ENCODE assay signal across 8 mouse cellular contexts in the genomic region with DNA sequence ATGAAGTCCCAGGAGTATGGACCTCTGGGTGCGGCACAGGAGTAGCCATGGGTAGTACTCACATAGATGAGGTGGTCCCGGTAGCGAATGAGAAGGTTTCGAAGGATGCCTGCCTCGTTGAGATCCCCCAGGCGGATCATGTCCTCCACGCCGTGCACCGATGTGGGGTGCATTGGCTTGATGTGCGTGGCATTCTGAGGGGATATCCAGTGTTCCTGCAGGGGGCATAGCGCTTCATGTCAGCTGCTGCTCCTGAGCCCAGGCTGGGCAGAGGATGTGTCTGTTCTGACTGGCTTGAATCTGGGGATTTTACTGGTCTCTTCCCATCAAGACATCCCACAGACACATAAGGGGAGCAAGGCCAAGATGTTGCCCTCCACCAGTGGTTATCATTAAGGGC. TPM values are rescaled to one million over a fixed set of nuclear protein-coding genes. Genes with fewer than 3 reads are reported as not detected.
DNase-seq lines count a peak whose midpoint lies in the region; ATAC-seq lines count a peak whose summit lies in the region.

No protein-coding gene starts in this region.

- WGBS in heart, embryonic 10.5 days = 88% methylated on average over 11 of the region's 11 CpGs
- WGBS in hindbrain, embryonic 14.5 days = 89% methylated on average over 11 of the region's 11 CpGs
- 92% methylated on average over 11 of the region's 11 CpGs for WGBS in midbrain, embryonic 11.5 days

- peak overlapping the region; percentile 90 for H3K27ac ChIP-seq in heart, embryonic 10.5 days
- peak overlapping the region; percentile 72 for H3K27ac ChIP-seq in hindbrain, embryonic 14.5 days
- H3K27ac ChIP-seq in midbrain, embryonic 11.5 days (ENCODE audit: low read depth, low read length) = no peak overlapping the region

- peaks cover 2% of the 10 kb centered on the region; the same call in 1 of the 2 replicates for H3K9me3 ChIP-seq in heart, embryonic 10.5 days
- no peaks in the 10 kb centered on the region for H3K9me3 ChIP-seq in hindbrain, embryonic 14.5 days (ENCODE audit: control insufficient read depth, low read length)
- H3K9me3 ChIP-seq in midbrain, embryonic 11.5 days (ENCODE audit: control insufficient read depth, low read length) = no peaks in the 10 kb centered on the region

- intact Hi-C loops in heart, postnatal 10 days (cut with DNase I) = no loop called here

- peak; percentile 19; the same call in 1 of the 2 replicates for ATAC-seq in hindbrain, embryonic 14.5 days (ENCODE audit: low FRiP score)
- peak; percentile 4; the same call in 1 of the 2 replicates for ATAC-seq in midbrain, embryonic 11.5 days (ENCODE audit: low FRiP score)

- no peak for DNase-seq in heart, embryonic 10.5 days (ENCODE audit: low spot score)
- no peak for DNase-seq in heart, postnatal 10 days
- peak; percentile 34 for DNase-seq in R1 (ENCODE audit: low read depth, low spot score)
- no peak for DNase-seq in hindbrain, embryonic 14.5 days (ENCODE audit: low spot score)
- no peak for DNase-seq in midbrain, embryonic 11.5 days (ENCODE audit: low spot score, missing footprints)
- DNase-seq in embryo, embryonic 9.5 days (ENCODE audit: extremely low spot score) = no peak
- no peak for DNase-seq in urinary bladder, postnatal 25 days (ENCODE audit: low spot score)
- no peak for DNase-seq in right cerebral cortex, postnatal 25 days

- 0 out of 2 replicates have a peak, but pooled peaks cover 8% of the 10 kb centered on the region for H3K27me3 ChIP-seq in heart, embryonic 10.5 days (ENCODE audit: insufficient read depth, poor library complexity, severe bottlenecking)
- no peaks in the 10 kb centered on the region for H3K27me3 ChIP-seq in hindbrain, embryonic 14.5 days (ENCODE audit: control insufficient read depth, insufficient read depth, low read length)
- no peaks in the 10 kb centered on the region for H3K27me3 ChIP-seq in midbrain, embryonic 11.5 days (ENCODE audit: control insufficient read depth, insufficient read depth, low read length)

- peak overlapping the region; percentile 53 for H3K4me2 ChIP-seq in hindbrain, embryonic 14.5 days (replicated peaks)
- H3K4me2 ChIP-seq in midbrain, embryonic 11.5 days = peak overlapping the region; percentile 43; the same call in 1 of the 2 replicates

- peak overlapping the region; percentile 66 for H3K9ac ChIP-seq in hindbrain, embryonic 14.5 days
- peak overlapping the region; percentile 68 for H3K9ac ChIP-seq in midbrain, embryonic 11.5 days (ENCODE audit: low read length)

- H3K36me3 ChIP-seq in heart, embryonic 10.5 days = peaks cover 8% of the 10 kb centered on the region
- peaks cover under 1% of the 10 kb centered on the region; the same call in 1 of the 2 replicates for H3K36me3 ChIP-seq in hindbrain, embryonic 14.5 days (replicated peaks; ENCODE audit: control insufficient read depth, insufficient read depth)
- peaks cover 3% of the 10 kb centered on the region; the same call in 1 of the 2 replicates for H3K36me3 ChIP-seq in midbrain, embryonic 11.5 days (ENCODE audit: control insufficient read depth, insufficient read depth, low read length)

- H3K4me1 ChIP-seq in heart, embryonic 10.5 days = peaks cover 37% of the 10 kb centered on the region
- H3K4me1 ChIP-seq in hindbrain, embryonic 14.5 days (replicated peaks; ENCODE audit: control insufficient read depth, insufficient read depth, low read length) = peaks cover 11% of the 10 kb centered on the region
- H3K4me1 ChIP-seq in midbrain, embryonic 11.5 days (ENCODE audit: control insufficient read depth, insufficient read depth, low read length) = peaks cover 2% of the 10 kb centered on the region; the same call in 1 of the 2 replicates

- no peak overlapping the region for H3K4me3 ChIP-seq in heart, embryonic 10.5 days
- peak overlapping the region; percentile 24; the same call in 1 of the 2 replicates for H3K4me3 ChIP-seq in hindbrain, embryonic 14.5 days (replicated peaks; ENCODE audit: low read length)
- no peak overlapping the region for H3K4me3 ChIP-seq in midbrain, embryonic 11.5 days (ENCODE audit: low read depth, low read length)

RNA-seq across cellular contexts. Expression of a gene that starts 16.8 kb away (rescaled TPM):
- polyA plus RNA-seq in heart, embryonic 10.5 days (2016; fragmentation: Nextera tagmentation; extraction: Ambion mirVana) = 16.4 and 17.3 TPM in 2 replicates
- 1 to 10 TPM; 4.2 to 4.6 TPM for total RNA-seq in heart, postnatal 10 days (2021)
- polyA plus RNA-seq in hindbrain, embryonic 14.5 days (2014; fragmentation: Nextera tagmentation; extraction: Ambion mirVana) = 20.0 and 24.3 TPM in 2 replicates
- 10.1 and 11.1 TPM in 2 replicates for polyA plus RNA-seq in midbrain, embryonic 11.5 days (2014; fragmentation: Nextera tagmentation; extraction: Ambion mirVana)

RNA-seq across cellular contexts. Expression of a gene that starts 42.8 kb away (rescaled TPM):
- polyA plus RNA-seq in heart, embryonic 10.5 days (2016; fragmentation: Nextera tagmentation; extraction: Ambion mirVana) = 0.33 TPM in 2 replicates
- under 1 TPM; 0.12 to 0.14 TPM for total RNA-seq in heart, postnatal 10 days (2021)
- 0.31 and 0.32 TPM in 2 replicates for polyA plus RNA-seq in hindbrain, embryonic 14.5 days (2014; fragmentation: Nextera tagmentation; extraction: Ambion mirVana)
- 0.18 and 0.23 TPM in 2 replicates for polyA plus RNA-seq in midbrain, embryonic 11.5 days (2014; fragmentation: Nextera tagmentation; extraction: Ambion mirVana)
